Mouse (Mus musculus) kidney, embryonic 16.5 days (tissue): ENCODE data around the gene Gtf2ird1. TPM values are rescaled to one million over a fixed set of nuclear protein-coding genes. Genes with fewer than 3 reads are reported as not detected.

Source experiments
- ATAC-seq: fragments of 200-750 bp; cut with Nextera tagmentation; 2 replicates; pipeline ENCODE4 v1.8.0; 2017; ENCODE audit warnings: moderate TSS enrichment; ENCODE audit not compliant: low FRiP score, low TSS enrichment
- H3K27ac ChIP-seq: fragments of 300-500 bp; sonication (generic); 2 replicates; pipeline ENCODE4 v1.5.1; 2014; ENCODE audit warnings: low read length
- H3K27me3 ChIP-seq: fragments of 300-500 bp; sonication (generic); 2 replicates; pipeline ENCODE4 v1.6.1; 2014; ENCODE audit warnings: low read length, control low read depth, mixed read lengths; ENCODE audit not compliant: insufficient read depth
- H3K36me3 ChIP-seq: fragments of 300-500 bp; sonication (generic); 2 replicates; pipeline ENCODE4 v1.6.1; 2014; ENCODE audit warnings: low read length, control low read depth, mixed read lengths; ENCODE audit not compliant: insufficient read depth
- H3K4me1 ChIP-seq: fragments of 300-500 bp; sonication (generic); 2 replicates; pipeline ENCODE4 v1.6.1; 2014; ENCODE audit warnings: low read length, control low read depth, mixed read lengths; ENCODE audit not compliant: insufficient read depth
- H3K4me2 ChIP-seq: fragments of 300-500 bp; sonication (generic); replicated peaks from 2 replicates; pipeline ENCODE4 v1.6.1; 2014; ENCODE audit warnings: low read depth, low read length
- H3K4me3 ChIP-seq: fragments of 300-500 bp; sonication (generic); 2 replicates; pipeline ENCODE4 v1.5.1; 2014; ENCODE audit warnings: mild to moderate bottlenecking, low read length
- H3K9ac ChIP-seq: fragments of 300-500 bp; sonication (generic); replicated peaks from 2 replicates; pipeline ENCODE4 v1.6.1; 2014; ENCODE audit warnings: low read length
- H3K9me3 ChIP-seq: fragments of 300-500 bp; sonication (generic); 2 replicates; pipeline ENCODE4 v1.6.1; 2016; ENCODE audit warnings: low read length, control low read depth
- WGBS: fragments of 180-500 bp; shearing (Covaris S2); extraction: QIAGEN DNeasy Blood & Tissue Kit; methylation state at CpG from one replicate; pipeline ENCODE4 v1.1.7; 2014; 5-methylcytosine and 5-hydroxymethylcytosine counted together
- polyA plus RNA-seq: library from polyadenylated mRNA; unstranded; fragments of >200 nt; fragmentation: Nextera tagmentation; extraction: Ambion mirVana; gene quantifications from 2 replicates; pipeline ENCODE4 v1.2.1, GENCODE M21; 2015

The Gtf2ird1 gene
- polyA plus RNA-seq, 1 experiment from 2014 or later: 73.8 TPM

DNA sequence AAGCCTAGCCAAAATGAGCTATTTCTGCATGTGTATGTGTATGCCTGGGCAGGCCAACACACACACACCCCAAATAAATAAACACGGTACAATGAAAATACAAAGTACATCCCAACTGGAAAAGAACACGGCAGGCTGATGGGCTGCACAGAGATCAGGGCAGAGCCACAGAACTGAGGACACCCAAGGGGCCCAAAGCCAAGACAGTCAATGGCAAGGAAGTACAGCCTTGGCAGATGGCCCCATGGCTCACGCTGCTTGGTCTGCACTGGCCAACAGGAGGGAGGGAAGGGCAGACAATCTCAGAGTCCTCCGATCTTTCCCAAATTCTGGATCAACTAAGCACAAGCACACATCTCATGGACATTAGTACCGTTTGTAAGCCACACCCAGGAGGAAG lies 32.6 kb downstream of the Gtf2ird1 start:
- H3K27ac ChIP-seq: no peak overlapping the region
- H3K4me3 ChIP-seq: no peak overlapping the region
- no peak overlapping the region for H3K9ac ChIP-seq
- no peaks in the 10 kb centered on the region for H3K4me1 ChIP-seq
- H3K27me3 ChIP-seq: no peaks in the 10 kb centered on the region
- H3K9me3 ChIP-seq: no peaks in the 10 kb centered on the region
- no peak for ATAC-seq
- no peak overlapping the region for H3K4me2 ChIP-seq
- no peaks in the 10 kb centered on the region for H3K36me3 ChIP-seq
- WGBS: 82% methylated on average over 5 of the region's 5 CpGs

GRCm38 (mm10) chr5:134423372-134423771 lies 33.1 kb downstream of the Gtf2ird1 start:
- Histone ChIP-seq H3K4me1 (no peaks in the 10 kb centered on the region), H3K9ac (no peak overlapping the region), H3K27ac (no peak overlapping the region), H3K4me2 (no peak overlapping the region), H3K4me3 (no peak overlapping the region), H3K27me3 (no peaks in the 10 kb centered on the region), H3K36me3 (no peaks in the 10 kb centered on the region), H3K9me3 (no peaks in the 10 kb centered on the region)
- ATAC-seq: no peak
- WGBS: 86% methylated on average over 6 of the region's 6 CpGs

- Histone ChIP-seq H3K27ac (no peak overlapping the region), H3K9ac (no peak overlapping the region), H3K9me3 (no peaks in the 10 kb centered on the region; the same call in 1 of the 2 replicates), H3K4me1 (no peaks in the 10 kb centered on the region), H3K4me2 (no peak overlapping the region), H3K4me3 (no peak overlapping the region), H3K36me3 (peaks cover 4% of the 10 kb centered on the region; the same call in 1 of the 2 replicates), H3K27me3 (no peaks in the 10 kb centered on the region)
- 90% methylated on average over 12 of the region's 12 CpGs for WGBS
- ATAC-seq: no peak
These were observed 34.1 kb downstream of the Gtf2ird1 start for GRCm38 (mm10) chr5:134422265-134422925.

DNA sequence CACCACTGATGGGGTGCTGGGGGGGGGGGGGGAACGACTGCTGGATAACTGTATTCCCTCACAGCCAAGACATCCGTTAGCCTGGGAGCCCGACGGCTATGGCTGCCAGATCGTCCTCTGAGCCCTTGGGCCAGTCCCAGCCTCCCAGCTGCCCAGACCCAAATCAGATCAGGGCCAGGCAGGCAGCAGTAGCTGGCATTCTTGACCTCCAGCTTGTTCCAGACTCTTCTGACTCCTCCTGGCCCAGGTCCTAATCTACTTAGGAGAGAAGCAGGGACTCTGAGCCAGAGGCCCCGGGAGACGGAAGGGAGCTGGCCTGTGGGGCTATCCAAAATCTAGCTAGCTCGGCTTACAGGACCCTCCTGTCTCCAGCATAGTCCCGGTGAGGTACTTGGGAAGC lies 35.5 kb downstream of the Gtf2ird1 start:
- Histone ChIP-seq H3K9me3 (no peaks in the 10 kb centered on the region; the same call in 1 of the 2 replicates), H3K27ac (no peak overlapping the region), H3K9ac (no peak overlapping the region), H3K4me1 (no peaks in the 10 kb centered on the region), H3K4me3 (no peak overlapping the region), H3K4me2 (no peak overlapping the region), H3K36me3 (peaks cover 13% of the 10 kb centered on the region), H3K27me3 (no peaks in the 10 kb centered on the region)
- ATAC-seq: no peak
- 73% methylated on average over 9 of the region's 9 CpGs for WGBS

DNA sequence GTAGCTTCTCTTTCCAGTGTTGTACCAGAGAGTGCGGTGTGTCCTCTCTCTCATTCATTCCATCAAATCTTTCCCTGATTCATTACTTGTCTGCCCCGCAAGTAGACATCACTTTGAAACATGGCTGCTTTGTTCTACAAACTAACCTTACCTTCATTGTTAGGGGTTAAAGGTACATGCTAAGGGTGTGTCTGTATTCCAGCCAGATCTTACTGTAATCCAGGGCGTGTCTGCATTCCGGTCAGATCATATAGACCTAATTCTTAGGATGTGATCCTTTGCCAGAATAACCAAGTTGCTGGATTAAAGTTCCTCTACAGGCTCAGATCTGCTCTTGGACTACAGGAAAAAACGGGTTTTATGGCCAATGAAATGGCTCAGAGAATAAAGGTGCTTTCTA lies 36.8 kb downstream of the Gtf2ird1 start:
- H3K36me3 ChIP-seq: peaks cover 25% of the 10 kb centered on the region
- no peaks in the 10 kb centered on the region for H3K4me1 ChIP-seq
- no peak for ATAC-seq
- no peak overlapping the region for H3K9ac ChIP-seq
- no peaks in the 10 kb centered on the region for H3K27me3 ChIP-seq
- no peak overlapping the region for H3K4me2 ChIP-seq
- no peaks in the 10 kb centered on the region; the same call in 1 of the 2 replicates for H3K9me3 ChIP-seq
- H3K27ac ChIP-seq: no peak overlapping the region
- H3K4me3 ChIP-seq: no peak overlapping the region
- WGBS: 90% methylated on average over 5 of the region's 5 CpGs

GRCm38 (mm10) chr5:134418315-134419074 lies 38.0 kb downstream of the Gtf2ird1 start:
- H3K9me3 ChIP-seq: no peaks in the 10 kb centered on the region; the same call in 1 of the 2 replicates
- no peaks in the 10 kb centered on the region for H3K4me1 ChIP-seq
- H3K27ac ChIP-seq: no peak overlapping the region
- 89% methylated on average over 6 of the region's 6 CpGs for WGBS
- H3K9ac ChIP-seq: no peak overlapping the region
- H3K27me3 ChIP-seq: no peaks in the 10 kb centered on the region
- H3K36me3 ChIP-seq: peaks cover 35% of the 10 kb centered on the region
- no peak overlapping the region for H3K4me2 ChIP-seq
- no peak for ATAC-seq
- H3K4me3 ChIP-seq: no peak overlapping the region

GRCm38 (mm10) chr5:134412341-134412740 lies 44.2 kb downstream of the Gtf2ird1 start:
- peaks cover 80% of the 10 kb centered on the region for H3K36me3 ChIP-seq
- H3K9ac ChIP-seq: no peak overlapping the region
- H3K4me3 ChIP-seq: no peak overlapping the region
- no peaks in the 10 kb centered on the region for H3K4me1 ChIP-seq
- H3K9me3 ChIP-seq: no peaks in the 10 kb centered on the region
- WGBS: 82% methylated on average over 2 of the region's 2 CpGs
- no peaks in the 10 kb centered on the region for H3K27me3 ChIP-seq
- H3K4me2 ChIP-seq: no peak overlapping the region
- no peak for ATAC-seq
- H3K27ac ChIP-seq: no peak overlapping the region

DNA sequence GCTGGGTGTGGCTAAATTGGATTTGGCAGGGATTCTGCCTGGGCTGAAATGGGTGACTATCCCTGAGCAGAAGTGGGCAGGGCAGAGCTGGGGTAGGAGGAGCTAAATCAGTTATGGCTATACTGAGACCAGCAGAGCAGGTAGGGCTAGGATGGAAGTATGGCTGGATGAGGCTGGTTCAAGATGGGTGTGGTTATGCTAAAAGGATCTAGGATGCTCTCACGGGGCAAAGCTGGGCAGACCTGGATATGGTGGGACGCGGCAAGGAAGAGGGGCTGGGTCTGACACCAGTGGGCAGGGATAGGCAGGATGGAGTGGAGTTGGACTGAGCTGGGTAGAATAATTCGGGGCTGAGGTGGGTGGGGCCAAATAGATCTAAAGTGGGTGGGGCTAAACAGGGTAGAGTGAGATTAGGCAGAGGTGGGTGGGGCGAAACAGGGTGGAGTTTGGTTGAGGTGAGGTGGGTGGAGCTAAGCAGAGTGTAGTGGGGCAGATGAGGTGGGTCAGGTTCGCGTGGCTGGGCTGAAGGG lies 46.1 kb downstream of the Gtf2ird1 start:
- H3K27me3 ChIP-seq: no peaks in the 10 kb centered on the region
- no peaks in the 10 kb centered on the region for H3K9me3 ChIP-seq
- H3K4me2 ChIP-seq: no peak overlapping the region
- H3K27ac ChIP-seq: no peak overlapping the region
- H3K9ac ChIP-seq: no peak overlapping the region
- no peaks in the 10 kb centered on the region for H3K4me1 ChIP-seq
- H3K4me3 ChIP-seq: no peak overlapping the region
- ATAC-seq: peak; percentile 27; the same call in 1 of the 2 replicates
- WGBS: 94% methylated on average over 7 of the region's 7 CpGs
- H3K36me3 ChIP-seq: peaks cover 84% of the 10 kb centered on the region

- ATAC-seq: peak; percentile 69; the same call in 1 of the 2 replicates
- no peak overlapping the region for H3K27ac ChIP-seq
- WGBS: 97% methylated on average over 6 of the region's 6 CpGs
- no peak overlapping the region for H3K9ac ChIP-seq
- H3K4me2 ChIP-seq: no peak overlapping the region
- peaks cover 84% of the 10 kb centered on the region for H3K36me3 ChIP-seq
- no peaks in the 10 kb centered on the region for H3K4me1 ChIP-seq
- H3K27me3 ChIP-seq: no peaks in the 10 kb centered on the region
- H3K9me3 ChIP-seq: no peaks in the 10 kb centered on the region
- no peak overlapping the region for H3K4me3 ChIP-seq
These were observed 46.8 kb downstream of the Gtf2ird1 start for GRCm38 (mm10) chr5:134409606-134410306.
